Mouse (Mus musculus): ENCODE results near the gene Skint5.
"Not testable (repeated sequence)": the region's sequence is repeated elsewhere in the genome, so short reads cannot be mapped to it uniquely, and the experiment has no call there.

Skint5 gene

GRCm38 (mm10) chr4:113999403-113999802 lies at the start of gene Skint5:
Gene Skint5 (minus strand): TSS chr4:113999503.
- no peak for DNase-seq (ENCODE audit: low read depth)

GRCm38 (mm10) chr4:113957343-113957742 lies 42.0 kb downstream of the Skint5 start:
- no peak for DNase-seq (ENCODE audit: low read depth)

GRCm38 (mm10) chr4:113764182-113764581 lies 235.1 kb downstream of the Skint5 start:
- no peak for DNase-seq (ENCODE audit: low read depth)

- DNase-seq (ENCODE audit: low read depth) = no peak
These were observed 235.6 kb downstream of the Skint5 start for GRCm38 (mm10) chr4:113763684-113764083.

- DNase-seq (ENCODE audit: low read depth) = not testable (repeated sequence)
These were observed 551.1 kb downstream of the Skint5 start for GRCm38 (mm10) chr4:113448230-113448629.
